Mouse (Mus musculus): ENCODE results near the gene Tectb. TPM values are rescaled to one million over a fixed set of nuclear protein-coding genes. Genes with fewer than 3 reads are reported as not detected.

The Tectb gene
- total RNA-seq, 2 experiments from 2014 or later = 0.22 to 1.1 TPM

Small RNA genes lying within 50 kb of the gene (microRNA-seq; reads per million reads assigned to microRNA genes)
- 1.8 to 7.6 reads per million in 2 experiments for gene Mir6715 (ENCODE audit: borderline number of aligned reads in 2 of 2)

Other genes starting within 250 kb of the Tectb start
- 100 to 1,000 TPM in 1 of 2 experiments, 10 to 100 TPM in 1; 87.8 to 419 TPM for gene Gpam, start 53.5 kb upstream of the Tectb start, total RNA-seq (2021)
- gene Gucy2g, start 60.5 kb downstream of the Tectb start, total RNA-seq (2021) = not detected
- gene Acsl5, start 71.2 kb downstream of the Tectb start, total RNA-seq (2021) = 100 to 1,000 TPM; 265 to 297 TPM
- gene Zdhhc6, start 135.3 kb downstream of the Tectb start, total RNA-seq (2021) = 10 to 100 TPM; 36.4 to 37.1 TPM
- gene Vti1a, start 135.6 kb downstream of the Tectb start, total RNA-seq (2021) = 10 to 100 TPM; 30.2 to 33.6 TPM